Mouse (Mus musculus) kidney, embryonic 15.5 days (tissue): ENCODE measurements around the gene Psenen. TPM values are rescaled to one million over a fixed set of nuclear protein-coding genes. Genes with fewer than 3 reads are reported as not detected.

Experiments used
- ATAC-seq: fragments of 200-750 bp; cut with Nextera tagmentation; replicated peaks from 2 replicates; pipeline ENCODE4 v1.8.0; 2017; ENCODE audit warnings: moderate TSS enrichment; ENCODE audit not compliant: low FRiP score
- H3K27ac ChIP-seq: fragments of 300-500 bp; sonication (generic); 2 replicates; pipeline ENCODE4 v1.5.1; 2015; ENCODE audit warnings: mild to moderate bottlenecking, inconsistent platforms
- H3K27me3 ChIP-seq: fragments of 300-500 bp; sonication (generic); 2 replicates; pipeline ENCODE4 v1.6.1; 2015; ENCODE audit warnings: inconsistent platforms
- H3K36me3 ChIP-seq: fragments of 300-500 bp; sonication (generic); 2 replicates; pipeline ENCODE4 v1.6.1; 2015; ENCODE audit warnings: inconsistent platforms
- H3K4me1 ChIP-seq: fragments of 300-500 bp; sonication (generic); 2 replicates; pipeline ENCODE4 v1.6.1; 2015; ENCODE audit warnings: inconsistent platforms
- H3K4me2 ChIP-seq: fragments of 300-500 bp; sonication (generic); 2 replicates; pipeline ENCODE4 v1.6.1; 2015; ENCODE audit warnings: moderate library complexity, mild to moderate bottlenecking, inconsistent platforms
- H3K4me3 ChIP-seq: fragments of 300-500 bp; sonication (generic); replicated peaks from 2 replicates; pipeline ENCODE4 v1.5.1; 2015; ENCODE audit warnings: mild to moderate bottlenecking, inconsistent platforms
- H3K9ac ChIP-seq: fragments of 300-500 bp; sonication (generic); 2 replicates; pipeline ENCODE4 v1.6.1; 2015; ENCODE audit warnings: mild to moderate bottlenecking, inconsistent platforms
- H3K9me3 ChIP-seq: fragments of 300-500 bp; sonication (generic); replicated peaks from 2 replicates; pipeline ENCODE4 v1.6.1; 2016; ENCODE audit warnings: inconsistent platforms
- WGBS: fragments of 180-500 bp; shearing (Covaris S2); methylation state at CpG from one replicate; pipeline ENCODE4 v1.1.7; 2015; ENCODE audit warnings: mixed read lengths; 5-methylcytosine and 5-hydroxymethylcytosine counted together
- polyA plus RNA-seq: library from polyadenylated mRNA; unstranded; fragments of >200 nt; fragmentation: Nextera tagmentation; extraction: Ambion mirVana; gene quantifications from 2 replicates; pipeline ENCODE4 v1.2.1, GENCODE M21; 2015

Gene Psenen
- polyA plus RNA-seq, 1 experiment from 2014 or later: 152 TPM

- H3K27me3 ChIP-seq: no peaks in the 10 kb centered on the region
- ATAC-seq: no peak
- peak overlapping the region; percentile 72; the same call in 1 of the 2 replicates for H3K4me3 ChIP-seq
- H3K27ac ChIP-seq: no peak overlapping the region
- no peaks in the 10 kb centered on the region for H3K9me3 ChIP-seq
- WGBS: 89% methylated on average over 28 of the region's 28 CpGs
- peaks cover 26% of the 10 kb centered on the region for H3K4me1 ChIP-seq
- H3K36me3 ChIP-seq: peaks cover 51% of the 10 kb centered on the region
- no peak overlapping the region for H3K9ac ChIP-seq
- peak overlapping the region; percentile 90 for H3K4me2 ChIP-seq
Measured at GRCm38 (mm10) chr7:30586455-30587020, 23.1 kb upstream of the Psenen start.

GRCm38 (mm10) chr7:30585170-30585569 lies 21.7 kb upstream of the Psenen start:
- 97% methylated on average over 7 of the region's 7 CpGs for WGBS
- Histone ChIP-seq H3K9me3 (no peaks in the 10 kb centered on the region), H3K4me2 (no peak overlapping the region), H3K36me3 (peaks cover 65% of the 10 kb centered on the region), H3K27me3 (no peaks in the 10 kb centered on the region), H3K4me3 (no peak overlapping the region), H3K27ac (no peak overlapping the region), H3K9ac (no peak overlapping the region), H3K4me1 (peaks cover 22% of the 10 kb centered on the region)
- no peak for ATAC-seq

DNA sequence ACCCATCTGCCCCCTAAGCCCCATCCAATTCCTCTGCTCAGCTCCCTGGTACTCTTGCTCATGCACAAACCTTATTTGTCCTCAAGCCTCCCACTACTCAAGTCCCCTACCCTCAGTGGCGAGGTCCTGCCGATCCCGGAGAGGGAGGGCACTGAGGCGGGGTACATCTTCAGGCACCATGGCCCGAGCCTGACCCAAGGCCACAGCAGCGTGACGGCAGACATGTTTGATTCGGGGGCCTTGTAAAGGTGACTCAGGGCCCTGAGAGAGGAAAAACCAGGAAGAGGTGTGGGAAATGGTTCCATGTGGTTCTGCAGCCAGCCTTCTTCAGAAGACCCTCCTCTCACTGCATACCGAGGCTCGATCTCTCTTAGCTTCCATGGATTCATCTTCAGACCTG lies 20.9 kb upstream of the Psenen start:
- H3K4me3 ChIP-seq: no peak overlapping the region
- 85% methylated on average over 10 of the region's 10 CpGs for WGBS
- peaks cover 73% of the 10 kb centered on the region for H3K36me3 ChIP-seq
- no peak for ATAC-seq
- no peak overlapping the region for H3K27ac ChIP-seq
- H3K27me3 ChIP-seq: no peaks in the 10 kb centered on the region
- H3K4me2 ChIP-seq: no peak overlapping the region
- H3K4me1 ChIP-seq: peaks cover 15% of the 10 kb centered on the region
- no peaks in the 10 kb centered on the region for H3K9me3 ChIP-seq
- H3K9ac ChIP-seq: no peak overlapping the region

GRCm38 (mm10) chr7:30581547-30581946 lies 18.1 kb upstream of the Psenen start:
- no peaks in the 10 kb centered on the region for H3K27me3 ChIP-seq
- no peak overlapping the region for H3K4me2 ChIP-seq
- H3K9me3 ChIP-seq: no peaks in the 10 kb centered on the region
- H3K4me3 ChIP-seq: no peak overlapping the region
- H3K27ac ChIP-seq: no peak overlapping the region
- WGBS: 86% methylated on average over 16 of the region's 16 CpGs
- H3K9ac ChIP-seq: no peak overlapping the region
- H3K36me3 ChIP-seq: peaks cover 100% of the 10 kb centered on the region
- peaks cover 3% of the 10 kb centered on the region; the same call in 1 of the 2 replicates for H3K4me1 ChIP-seq
- no peak; the same call in 1 of the 2 replicates for ATAC-seq

- Histone ChIP-seq H3K27ac (no peak overlapping the region), H3K36me3 (peaks cover 100% of the 10 kb centered on the region), H3K4me1 (no peaks in the 10 kb centered on the region), H3K27me3 (no peaks in the 10 kb centered on the region), H3K9me3 (no peaks in the 10 kb centered on the region), H3K9ac (no peak overlapping the region), H3K4me3 (no peak overlapping the region), H3K4me2 (no peak overlapping the region)
- WGBS: 94% methylated on average over 8 of the region's 8 CpGs
- ATAC-seq: no peak
Measured at GRCm38 (mm10) chr7:30579950-30580349, 16.5 kb upstream of the Psenen start.

- no peak overlapping the region for H3K4me2 ChIP-seq
- no peak overlapping the region for H3K9ac ChIP-seq
- H3K4me1 ChIP-seq: no peaks in the 10 kb centered on the region
- ATAC-seq: no peak
- no peaks in the 10 kb centered on the region for H3K9me3 ChIP-seq
- peaks cover 98% of the 10 kb centered on the region for H3K36me3 ChIP-seq
- H3K4me3 ChIP-seq: no peak overlapping the region
- H3K27ac ChIP-seq: no peak overlapping the region
- 74% methylated on average over 2 of the region's 2 CpGs for WGBS
- H3K27me3 ChIP-seq: no peaks in the 10 kb centered on the region
Measured at GRCm38 (mm10) chr7:30572969-30573368, 9.5 kb upstream of the Psenen start.

GRCm38 (mm10) chr7:30572389-30572788 lies 9.0 kb upstream of the Psenen start:
- Histone ChIP-seq H3K36me3 (peaks cover 96% of the 10 kb centered on the region), H3K4me1 (no peaks in the 10 kb centered on the region), H3K4me3 (no peak overlapping the region), H3K27ac (no peak overlapping the region), H3K9me3 (no peaks in the 10 kb centered on the region), H3K27me3 (no peaks in the 10 kb centered on the region), H3K4me2 (no peak overlapping the region), H3K9ac (no peak overlapping the region)
- WGBS: 92% methylated on average over 5 of the region's 5 CpGs
- no peak for ATAC-seq

DNA sequence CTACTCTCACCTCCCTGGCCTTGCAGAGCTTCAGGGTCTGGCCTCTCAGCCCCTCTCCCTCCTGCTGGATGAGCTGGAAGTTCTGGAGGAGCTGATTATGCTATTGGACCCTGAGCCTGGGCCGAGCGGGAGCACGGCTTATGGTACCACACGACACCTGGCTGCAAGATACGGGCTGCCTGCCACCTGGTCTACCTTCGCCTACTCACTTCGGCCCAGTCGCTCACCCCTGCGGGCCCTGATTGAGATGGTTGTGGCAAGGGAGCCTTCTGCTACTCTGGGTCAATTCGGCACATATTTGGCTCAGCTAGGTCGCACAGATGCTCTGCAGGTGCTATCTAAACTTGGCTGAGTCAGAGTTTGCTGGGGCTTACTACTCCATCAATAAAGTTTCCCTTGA lies 4.1 kb upstream of the Psenen start:
- peaks cover 11% of the 10 kb centered on the region for H3K4me1 ChIP-seq
- peaks cover 77% of the 10 kb centered on the region for H3K36me3 ChIP-seq
- ATAC-seq: no peak
- no peaks in the 10 kb centered on the region for H3K27me3 ChIP-seq
- H3K9ac ChIP-seq: no peak overlapping the region
- no peaks in the 10 kb centered on the region for H3K9me3 ChIP-seq
- H3K4me2 ChIP-seq: no peak overlapping the region
- no peak overlapping the region for H3K27ac ChIP-seq
- WGBS: 93% methylated on average over 11 of the region's 11 CpGs
- H3K4me3 ChIP-seq: no peak overlapping the region

GRCm38 (mm10) chr7:30566033-30566432 lies 2.6 kb upstream of the Psenen start:
- peaks cover 22% of the 10 kb centered on the region for H3K4me1 ChIP-seq
- H3K27ac ChIP-seq: no peak overlapping the region
- no peaks in the 10 kb centered on the region for H3K9me3 ChIP-seq
- H3K36me3 ChIP-seq: peaks cover 69% of the 10 kb centered on the region
- WGBS: 75% methylated on average over 9 of the region's 9 CpGs
- ATAC-seq: no peak
- no peak overlapping the region for H3K4me2 ChIP-seq
- no peaks in the 10 kb centered on the region for H3K27me3 ChIP-seq
- no peak overlapping the region for H3K9ac ChIP-seq
- H3K4me3 ChIP-seq: no peak overlapping the region

- peaks cover 25% of the 10 kb centered on the region for H3K4me1 ChIP-seq
- peak within 1 kb of the TSS; percentile 73; the same call in 1 of the 2 replicates for H3K9ac ChIP-seq
- H3K27me3 ChIP-seq: no peaks in the 10 kb centered on the region
- peak within 1 kb of the TSS; percentile 80 for H3K4me3 ChIP-seq
- 90% methylated on average over 12 of the region's 12 CpGs for WGBS
- 0 out of 2 replicates have a peak within 1 kb of the TSS, but pooled peaks have one; percentile 97 for H3K27ac ChIP-seq
- peak within 1 kb of the TSS; percentile 79; the same call in 1 of the 2 replicates for H3K4me2 ChIP-seq
- H3K36me3 ChIP-seq: peaks cover 59% of the 10 kb centered on the region
- no peaks in the 10 kb centered on the region for H3K9me3 ChIP-seq
- ATAC-seq: no peak
Measured at GRCm38 (mm10) chr7:30564970-30565571, 1.6 kb upstream of the Psenen start, which contains the start of gene Igflr1. Gene Igflr1, plus strand, starts transcription at chr7:30565427.

- WGBS: 17% methylated on average over 6 of the region's 6 CpGs
- H3K9me3 ChIP-seq: no peaks in the 10 kb centered on the region
- peak overlapping the region; percentile 80 for H3K4me3 ChIP-seq
- peaks cover 31% of the 10 kb centered on the region for H3K4me1 ChIP-seq
- no peaks in the 10 kb centered on the region for H3K27me3 ChIP-seq
- peak overlapping the region; percentile 73 for H3K9ac ChIP-seq
- peak overlapping the region; percentile 97 for H3K27ac ChIP-seq
- ATAC-seq: no peak
- H3K36me3 ChIP-seq: peaks cover 48% of the 10 kb centered on the region
- H3K4me2 ChIP-seq: peak overlapping the region; percentile 79
Measured at GRCm38 (mm10) chr7:30563906-30564280, 466 bp upstream of the Psenen start.

GRCm38 (mm10) chr7:30562526-30563116 lies 806 bp downstream of the Psenen start:
- H3K27ac ChIP-seq: peak overlapping the region; percentile 97
- peaks cover 44% of the 10 kb centered on the region for H3K4me1 ChIP-seq
- no peaks in the 10 kb centered on the region for H3K27me3 ChIP-seq
- WGBS: under 1% methylated on average over 27 of the region's 27 CpGs
- ATAC-seq: no peak
- H3K9ac ChIP-seq: peak overlapping the region; percentile 73
- peak overlapping the region; percentile 79 for H3K4me2 ChIP-seq
- H3K9me3 ChIP-seq: no peaks in the 10 kb centered on the region
- H3K4me3 ChIP-seq: peak overlapping the region; percentile 80
- peaks cover 39% of the 10 kb centered on the region for H3K36me3 ChIP-seq
